Mouse (Mus musculus) bone marrow macrophage, adult 2 months (primary cell): ENCODE measurements around the gene Ppp4r4.

ENCODE experiments used
- CTCF ChIP-seq: IDR thresholded peaks from 2 replicates; pipeline ENCODE4 v1.5.1; 2012; ENCODE audit warnings: low read depth, mild to moderate bottlenecking, low read length, moderate library complexity
- POLR2A ChIP-seq: IDR thresholded peaks from 2 replicates; pipeline ENCODE4 v1.6.1; 2012; ENCODE audit warnings: mild to moderate bottlenecking, low read depth, low read length, borderline replicate concordance

GRCm38 (mm10) chr12:103547438-103547837 is 15.4 kb downstream of the Ppp4r4 start:
- no peak for TF ChIP-seq CTCF
- TF ChIP-seq POLR2A = no peak
